Mouse (Mus musculus): ENCODE measurements around the gene Coq9.

Coq9 gene

GRCm38 (mm10) chr8:94870003-94870402, 31.9 kb downstream of the Coq9 start:
- no peak for DNase-seq (ENCODE audit: low read depth, low spot score)

- DNase-seq (ENCODE audit: low read depth, low spot score), result peak; percentile 22
These were observed 32.5 kb downstream of the Coq9 start for GRCm38 (mm10) chr8:94870474-94871107.

GRCm38 (mm10) chr8:94871108-94871894, 33.2 kb downstream of the Coq9 start:
- DNase-seq (ENCODE audit: low read depth, low spot score), result peak; percentile 63

- DNase-seq (ENCODE audit: low read depth, low spot score), result no peak
These were observed 34.0 kb downstream of the Coq9 start for GRCm38 (mm10) chr8:94872156-94872555.

GRCm38 (mm10) chr8:94872576-94872975, 34.5 kb downstream of the Coq9 start:
- DNase-seq (ENCODE audit: low read depth, low spot score), result no peak

- peak; percentile 85 for DNase-seq (ENCODE audit: low read depth, low spot score)
These were observed 36.2 kb downstream of the Coq9 start for GRCm38 (mm10) chr8:94874358-94874757.

- no peak for DNase-seq (ENCODE audit: low read depth, low spot score)
These were observed 37.2 kb downstream of the Coq9 start for GRCm38 (mm10) chr8:94875096-94875870.

- no peak for DNase-seq (ENCODE audit: low read depth, low spot score)
These were observed 37.7 kb downstream of the Coq9 start for GRCm38 (mm10) chr8:94875871-94876150.

GRCm38 (mm10) chr8:94876197-94876730, 38.1 kb downstream of the Coq9 start, which contains the start of gene Dok4:
Gene Dok4 (minus strand): TSS chr8:94876330.
- DNase-seq (ENCODE audit: low read depth, low spot score), result peak; percentile 91

GRCm38 (mm10) chr8:94876820-94877219, 38.7 kb downstream of the Coq9 start:
- DNase-seq (ENCODE audit: low read depth, low spot score), result no peak

GRCm38 (mm10) chr8:94880742-94881141, 42.6 kb downstream of the Coq9 start:
- no peak for DNase-seq (ENCODE audit: low read depth, low spot score)

- no peak for DNase-seq (ENCODE audit: low read depth, low spot score)
These were observed 50.4 kb downstream of the Coq9 start for GRCm38 (mm10) chr8:94888383-94889036.

GRCm38 (mm10) chr8:94892917-94893316, 54.8 kb downstream of the Coq9 start:
- no peak for DNase-seq (ENCODE audit: low read depth, low spot score)

- DNase-seq (ENCODE audit: low read depth, low spot score), result no peak
These were observed 61.1 kb downstream of the Coq9 start for GRCm38 (mm10) chr8:94899262-94899661.

GRCm38 (mm10) chr8:94900617-94901016, 62.5 kb downstream of the Coq9 start:
- no peak for DNase-seq (ENCODE audit: low read depth, low spot score)

- DNase-seq (ENCODE audit: low read depth, low spot score), result no peak
These were observed 62.9 kb downstream of the Coq9 start for GRCm38 (mm10) chr8:94901031-94901430.

- DNase-seq (ENCODE audit: low read depth, low spot score), result no peak
These were observed 65.6 kb downstream of the Coq9 start for GRCm38 (mm10) chr8:94903709-94904108.
